Mouse (Mus musculus): ENCODE measurements around the gene Eif2s1.

GRCm38 (mm10) chr12:78915561-78915960 lies 53.9 kb downstream of the Eif2s1 start:
- TF ChIP-seq CTCF (IDR thresholded peaks at IDR 0.05; ENCODE audit: insufficient read depth, low read depth, low read length) (no peak), POLR2A (IDR thresholded peaks at IDR 0.05; ENCODE audit: insufficient read depth, low read depth, low read length) (no peak)

Measured in olfactory bulb, adult 2 months (tissue).